Mouse (Mus musculus) urinary bladder, postnatal 36 days (tissue): ENCODE results near the gene Aspscr1.

Source experiments
- DNase-seq, 2 experiments: peaks; one replicate each; pipeline ENCODE4 v3.0.0; 2022; ENCODE audit warnings: low spot score in 2 of 2, mixed read lengths in 1 of 2

Aspscr1 gene

DNA sequence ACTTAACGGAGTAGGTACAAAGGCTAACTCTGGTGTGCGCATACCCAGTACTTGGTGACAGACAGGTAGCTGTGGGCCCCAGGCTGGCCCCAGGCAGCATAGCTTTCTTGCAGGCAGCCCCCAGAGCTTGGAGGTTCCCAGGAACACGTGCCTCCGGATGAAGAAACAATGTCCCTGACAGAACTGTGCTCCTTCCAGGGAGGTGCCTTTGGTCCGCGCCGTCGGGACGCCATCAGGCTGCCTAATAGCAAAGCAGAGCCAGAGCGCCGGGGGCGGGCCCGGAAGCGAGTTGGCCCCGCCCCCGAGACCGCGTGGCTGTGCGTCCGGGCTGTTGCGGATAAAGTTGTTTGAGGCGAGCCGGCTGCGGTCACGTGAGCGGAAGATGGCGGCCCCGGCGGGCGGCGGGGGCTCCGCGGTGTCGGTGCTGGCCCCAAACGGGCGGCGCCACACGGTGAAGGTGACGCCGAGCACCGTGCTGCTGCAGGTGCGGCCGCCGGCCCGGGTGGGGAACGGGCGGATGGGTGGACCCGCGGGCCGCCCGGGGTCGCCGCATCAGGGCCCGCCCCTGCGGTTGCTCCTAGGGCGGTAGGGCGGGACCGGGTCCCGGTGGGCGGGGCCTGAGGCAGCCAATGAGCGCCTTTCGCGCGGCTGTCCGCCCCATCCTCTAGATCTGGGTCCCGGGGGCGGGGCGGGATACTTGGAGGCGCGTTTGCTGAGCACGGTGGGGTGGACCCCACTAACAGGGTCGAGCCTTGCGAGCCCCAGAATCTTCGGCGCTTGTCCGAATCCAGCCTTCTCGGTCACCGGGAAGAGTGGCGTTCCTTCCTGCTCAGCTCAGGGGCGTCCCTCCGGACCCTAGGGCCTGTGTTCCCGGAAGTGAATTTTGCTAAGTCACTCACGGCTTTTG lies at the start of gene Aspscr1:
Aspscr1 (plus strand) TSS at position 287 of the 907 bp plus-strand sequence.
- DNase-seq: peak; percentile 94 to 95

GRCm38 (mm10) chr11:120623961-120624679 lies 48.7 kb upstream of the Aspscr1 start:
- DNase-seq: peak; percentile 67 to 71

- DNase-seq: peak; percentile 76 to 85
Measured at GRCm38 (mm10) chr11:120624680-120625111, 48.1 kb upstream of the Aspscr1 start.

- DNase-seq: no peak
Measured at GRCm38 (mm10) chr11:120625152-120625775, 47.5 kb upstream of the Aspscr1 start, which contains the start of gene Sirt7. Gene Sirt7 (minus strand): TSS chr11:120625240.

- no peak for DNase-seq
Measured at GRCm38 (mm10) chr11:120626785-120627467, 45.8 kb upstream of the Aspscr1 start.

DNA sequence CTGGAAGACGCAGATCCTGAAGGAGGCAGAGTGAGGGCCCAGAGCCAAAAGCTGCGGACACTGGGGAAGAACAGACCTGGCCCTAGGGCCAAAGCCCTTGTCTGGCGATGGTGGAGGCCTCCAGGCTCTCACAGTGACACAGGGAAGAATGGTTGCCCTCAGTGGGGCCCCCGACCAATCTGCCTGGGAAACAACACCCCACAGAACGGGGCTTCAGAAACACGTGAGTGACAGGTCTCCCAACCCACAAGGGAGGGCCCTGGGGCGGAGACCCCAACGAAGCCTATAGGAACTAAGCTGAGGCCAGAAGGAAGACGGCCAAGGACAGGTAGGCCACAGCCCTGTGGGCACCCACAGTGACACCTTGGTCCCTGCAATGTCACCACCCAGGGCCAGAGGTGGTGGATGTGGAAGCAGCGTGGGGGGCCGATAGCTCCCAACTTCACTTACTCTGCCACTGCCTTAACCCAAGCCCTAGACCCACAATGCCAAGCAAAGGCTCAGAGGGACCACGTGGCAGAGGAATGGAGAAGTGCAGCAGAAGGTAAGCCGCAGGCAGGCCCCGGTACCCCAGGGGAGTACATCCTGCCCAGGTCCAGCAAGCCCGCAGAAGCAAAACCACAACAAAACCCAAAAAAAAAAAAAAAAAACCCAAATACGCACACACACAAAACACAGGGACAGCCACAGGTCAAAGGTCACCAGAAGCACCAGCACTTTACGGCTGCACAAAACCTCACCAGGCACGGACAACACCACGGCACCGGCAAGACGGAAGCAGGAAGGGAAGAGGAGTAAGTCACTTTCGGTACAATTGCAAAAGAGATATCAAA lies 45.1 kb upstream of the Aspscr1 start:
- DNase-seq: no peak

DNA sequence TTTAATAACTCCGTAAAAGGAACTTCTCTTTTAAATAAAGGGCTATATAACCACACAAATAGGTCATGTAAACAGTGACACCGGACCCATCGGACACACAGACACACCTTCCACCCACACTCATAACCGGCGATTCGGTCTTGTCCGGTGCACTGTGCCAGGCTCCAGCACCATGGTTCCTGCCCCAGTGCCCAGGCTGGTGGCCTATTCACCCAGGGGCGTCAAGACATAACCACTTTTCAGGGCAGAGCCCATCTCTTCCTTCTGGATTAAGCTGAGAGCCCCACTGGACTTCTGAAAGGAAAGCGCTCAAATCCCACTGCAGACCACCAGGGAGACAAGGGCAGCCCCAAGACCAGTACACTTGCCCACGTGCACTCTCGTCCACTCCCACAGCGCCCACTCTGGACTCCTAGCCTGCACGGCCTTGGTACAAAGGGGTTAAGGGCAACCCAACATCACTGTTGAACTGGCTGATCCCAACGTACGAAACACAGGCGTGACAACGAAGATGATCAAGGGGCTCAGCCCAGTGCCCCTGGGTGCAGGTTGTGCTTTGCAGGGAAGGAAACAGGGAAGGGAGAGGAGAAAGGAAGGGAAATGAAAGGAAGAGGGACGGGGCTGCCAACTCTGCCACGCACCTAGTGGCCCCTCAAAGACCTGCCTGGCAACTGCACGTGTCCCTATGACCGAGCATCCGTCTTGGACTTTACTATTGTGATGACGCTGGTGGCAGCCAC lies 44.0 kb upstream of the Aspscr1 start:
- no peak for DNase-seq

DNA sequence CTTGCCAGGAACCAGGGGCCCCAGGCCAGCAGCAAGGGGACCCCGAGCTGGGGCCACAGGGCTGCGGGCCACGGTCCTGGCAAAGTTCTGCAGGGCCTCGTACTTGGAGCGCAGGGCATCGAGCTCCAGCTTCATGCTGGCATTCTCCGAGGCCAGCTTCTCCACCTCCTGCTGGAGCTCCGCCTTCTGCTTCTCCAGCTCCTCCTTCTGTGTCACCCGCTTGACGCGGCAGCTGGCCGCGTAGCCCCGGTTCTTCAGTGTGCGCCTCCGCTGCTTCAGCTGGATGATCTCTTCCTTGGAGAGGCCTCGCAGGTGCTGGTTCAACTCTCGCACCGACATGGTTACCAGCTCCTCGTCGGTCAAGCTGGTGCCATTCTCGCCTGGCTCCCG lies 43.4 kb upstream of the Aspscr1 start:
- DNase-seq: no peak

GRCm38 (mm10) chr11:120629911-120630310 lies 42.9 kb upstream of the Aspscr1 start:
- peak in 1 of 2 experiments; percentile 62 for DNase-seq

- DNase-seq: peak in 1 of 2 experiments; percentile 44
Measured at GRCm38 (mm10) chr11:120630401-120630871, 42.3 kb upstream of the Aspscr1 start.

GRCm38 (mm10) chr11:120630881-120631725 lies 41.7 kb upstream of the Aspscr1 start:
- DNase-seq: no peak

DNA sequence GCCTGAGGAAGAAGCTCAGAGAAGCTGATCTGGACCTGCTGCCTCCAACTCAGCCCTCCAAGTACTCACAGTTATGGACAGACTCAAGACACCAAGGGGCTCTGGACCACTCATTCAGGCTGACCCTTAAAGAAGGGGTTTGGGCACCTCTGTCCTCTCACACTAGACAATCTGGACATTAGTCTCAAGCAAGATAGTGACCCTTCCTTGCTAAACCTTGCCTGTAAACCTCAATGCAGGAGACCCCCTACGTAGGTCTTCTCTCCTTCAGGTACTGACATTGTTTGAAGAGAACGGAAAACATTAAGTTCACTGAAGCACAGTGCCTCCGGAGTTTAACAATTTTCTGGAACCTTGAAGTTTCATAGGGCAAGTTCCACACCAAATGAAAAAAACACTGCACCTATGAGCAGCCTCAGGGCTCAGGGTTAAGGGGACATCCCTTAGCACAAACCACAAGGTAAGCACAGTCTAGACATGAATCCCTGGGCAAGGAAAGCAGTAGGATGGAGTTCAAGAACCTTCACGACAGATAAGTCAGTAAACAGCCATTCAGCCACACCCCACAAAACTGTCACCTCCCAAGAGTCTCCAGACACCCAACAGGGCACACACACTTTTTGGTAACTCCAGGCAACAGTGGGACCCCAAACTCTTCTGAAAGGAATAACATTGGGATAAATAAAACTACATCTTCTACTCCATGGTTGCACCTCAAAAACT lies 40.9 kb upstream of the Aspscr1 start:
- no peak for DNase-seq

DNA sequence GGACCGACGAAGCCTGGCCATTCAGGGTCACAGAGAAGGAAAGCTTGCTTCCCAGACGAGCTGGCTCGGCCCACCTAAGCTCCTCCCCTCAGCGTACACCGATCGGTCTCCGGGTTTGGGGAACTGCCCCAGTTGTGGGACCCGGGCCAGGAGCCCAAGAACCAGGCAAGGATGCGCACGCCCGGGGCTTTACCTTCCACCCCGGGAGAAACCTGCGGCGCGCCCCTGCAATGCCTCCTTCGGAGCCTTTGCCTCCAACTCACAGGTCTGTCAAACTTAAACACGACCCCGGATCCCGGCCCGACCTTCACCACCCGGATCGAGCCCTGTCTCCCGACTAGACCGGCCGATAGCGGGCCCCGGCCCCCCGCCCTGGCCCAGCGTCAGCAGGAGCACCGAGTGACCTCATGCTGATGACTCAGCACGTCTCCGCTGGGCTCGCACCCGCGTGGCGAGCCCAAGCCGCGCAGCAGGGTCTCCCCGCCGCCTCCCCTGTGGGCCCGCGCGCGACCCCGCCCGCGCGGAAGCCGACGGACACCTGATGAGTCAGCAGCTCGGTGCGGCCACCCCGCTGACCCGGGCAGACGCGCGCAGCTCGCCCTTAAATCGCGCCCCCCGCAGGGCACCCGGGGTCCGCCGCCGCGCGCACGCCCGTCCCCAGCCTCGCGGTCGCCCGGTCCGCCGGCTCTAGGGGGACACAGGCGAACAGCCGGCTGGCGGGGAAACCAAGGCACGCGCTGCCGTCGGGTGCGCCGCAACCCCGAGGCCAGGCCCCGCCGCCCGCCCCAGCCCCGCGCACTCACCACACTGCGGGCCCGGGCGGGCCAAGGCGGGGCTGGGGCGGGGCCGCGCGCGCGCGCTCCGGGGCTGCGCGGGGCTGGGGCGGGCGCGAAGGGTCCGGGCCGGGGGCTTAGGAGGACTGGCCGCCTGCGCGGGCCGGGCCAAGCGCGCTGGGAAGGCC lies 39.9 kb upstream of the Aspscr1 start:
- DNase-seq: peak; percentile 64 to 78

GRCm38 (mm10) chr11:120633520-120634343 lies 39.0 kb upstream of the Aspscr1 start, which contains the start of gene Mafg:
Gene Mafg (minus strand): TSS chr11:120633600.
- peak; percentile 87 to 94 for DNase-seq

DNA sequence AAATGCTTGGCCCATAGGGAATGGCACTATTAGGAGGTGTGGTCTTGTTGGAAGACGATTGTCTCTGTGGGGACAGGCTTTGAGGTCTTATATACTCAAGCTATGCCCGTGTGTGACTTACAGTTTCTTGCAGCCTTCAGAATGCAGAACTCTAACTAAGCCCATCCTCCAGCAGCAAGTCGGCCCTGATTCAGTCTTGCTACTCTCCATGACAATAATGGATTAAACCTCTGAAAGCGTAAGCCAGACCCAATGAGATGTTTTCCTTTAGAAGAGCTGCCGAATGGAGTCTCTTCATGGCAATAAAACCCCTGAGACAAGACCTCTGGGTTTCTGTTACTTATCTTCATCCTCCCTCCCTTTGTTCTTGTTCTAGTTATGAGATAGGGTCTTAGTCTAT lies 38.0 kb upstream of the Aspscr1 start:
- DNase-seq: no peak

GRCm38 (mm10) chr11:120641255-120641654 lies 31.5 kb upstream of the Aspscr1 start:
- DNase-seq: no peak
